Mouse (Mus musculus): ENCODE results near the gene Rac3.
A peak's percentile ranks its signal among the peaks of the same experiment; 100 is the strongest.
"Not testable (repeated sequence)": the region's sequence is repeated elsewhere in the genome, so short reads cannot be mapped to it uniquely, and the experiment has no call there.

The Rac3 gene

GRCm38 (mm10) chr11:120721124-120722066 lies at the start of gene Rac3:
TSS of gene Rac3 (plus strand) at chr11:120721470.
- no peaks in the 10 kb centered on the region for H3K27me3 ChIP-seq (ENCODE audit: control insufficient read depth, insufficient read depth, low read length, poor library complexity, severe bottlenecking)
- DNase-seq (ENCODE audit: low read depth, low spot score): peak; percentile 42
- peaks cover 3% of the 10 kb centered on the region for H3K36me3 ChIP-seq (ENCODE audit: control insufficient read depth, insufficient read depth, low read length, poor library complexity, severe bottlenecking)

DNA sequence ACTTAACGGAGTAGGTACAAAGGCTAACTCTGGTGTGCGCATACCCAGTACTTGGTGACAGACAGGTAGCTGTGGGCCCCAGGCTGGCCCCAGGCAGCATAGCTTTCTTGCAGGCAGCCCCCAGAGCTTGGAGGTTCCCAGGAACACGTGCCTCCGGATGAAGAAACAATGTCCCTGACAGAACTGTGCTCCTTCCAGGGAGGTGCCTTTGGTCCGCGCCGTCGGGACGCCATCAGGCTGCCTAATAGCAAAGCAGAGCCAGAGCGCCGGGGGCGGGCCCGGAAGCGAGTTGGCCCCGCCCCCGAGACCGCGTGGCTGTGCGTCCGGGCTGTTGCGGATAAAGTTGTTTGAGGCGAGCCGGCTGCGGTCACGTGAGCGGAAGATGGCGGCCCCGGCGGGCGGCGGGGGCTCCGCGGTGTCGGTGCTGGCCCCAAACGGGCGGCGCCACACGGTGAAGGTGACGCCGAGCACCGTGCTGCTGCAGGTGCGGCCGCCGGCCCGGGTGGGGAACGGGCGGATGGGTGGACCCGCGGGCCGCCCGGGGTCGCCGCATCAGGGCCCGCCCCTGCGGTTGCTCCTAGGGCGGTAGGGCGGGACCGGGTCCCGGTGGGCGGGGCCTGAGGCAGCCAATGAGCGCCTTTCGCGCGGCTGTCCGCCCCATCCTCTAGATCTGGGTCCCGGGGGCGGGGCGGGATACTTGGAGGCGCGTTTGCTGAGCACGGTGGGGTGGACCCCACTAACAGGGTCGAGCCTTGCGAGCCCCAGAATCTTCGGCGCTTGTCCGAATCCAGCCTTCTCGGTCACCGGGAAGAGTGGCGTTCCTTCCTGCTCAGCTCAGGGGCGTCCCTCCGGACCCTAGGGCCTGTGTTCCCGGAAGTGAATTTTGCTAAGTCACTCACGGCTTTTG lies 48.3 kb upstream of the Rac3 start, which contains the start of gene Aspscr1:
Aspscr1 (plus strand) TSS at position 287 of the 907 bp plus-strand sequence.
- Histone ChIP-seq H3K36me3 (ENCODE audit: control insufficient read depth, insufficient read depth, low read length, poor library complexity, severe bottlenecking) (no peaks in the 10 kb centered on the region), H3K27me3 (ENCODE audit: control insufficient read depth, insufficient read depth, low read length, poor library complexity, severe bottlenecking) (no peaks in the 10 kb centered on the region)
- peak; percentile 96 for DNase-seq (ENCODE audit: low read depth, low spot score)

GRCm38 (mm10) chr11:120673594-120674122 lies 47.6 kb upstream of the Rac3 start:
- no peak for DNase-seq (ENCODE audit: low read depth, low spot score)
- Histone ChIP-seq H3K36me3 (ENCODE audit: control insufficient read depth, insufficient read depth, low read length, poor library complexity, severe bottlenecking) (no peaks in the 10 kb centered on the region), H3K27me3 (ENCODE audit: control insufficient read depth, insufficient read depth, low read length, poor library complexity, severe bottlenecking) (no peaks in the 10 kb centered on the region)

GRCm38 (mm10) chr11:120675875-120676274 lies 45.4 kb upstream of the Rac3 start:
- DNase-seq (ENCODE audit: low read depth, low spot score): not testable (repeated sequence)

DNA sequence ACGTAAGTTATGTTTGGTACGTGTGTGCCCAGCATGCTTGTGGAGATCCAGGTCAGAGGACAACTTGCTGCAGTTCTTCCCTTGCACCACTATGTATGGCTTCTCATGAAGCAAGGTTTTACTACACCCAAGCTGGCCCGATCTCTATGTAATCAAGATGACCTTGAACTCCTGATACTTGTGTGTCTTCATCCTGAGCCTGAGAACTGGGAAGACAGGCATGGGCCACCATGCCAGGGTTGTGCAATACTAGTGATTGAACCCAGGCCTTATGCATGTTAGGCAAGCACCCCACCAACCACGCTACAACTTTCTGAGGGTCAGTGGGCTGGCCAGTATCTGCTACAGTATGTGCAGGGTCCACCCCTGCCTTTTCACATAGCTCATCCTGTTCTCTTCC lies 44.3 kb upstream of the Rac3 start:
- Histone ChIP-seq H3K27me3 (ENCODE audit: control insufficient read depth, insufficient read depth, low read length, poor library complexity, severe bottlenecking) (no peaks in the 10 kb centered on the region), H3K36me3 (ENCODE audit: control insufficient read depth, insufficient read depth, low read length, poor library complexity, severe bottlenecking) (no peaks in the 10 kb centered on the region; the same call in 1 of the 2 replicates)
- no peak for DNase-seq (ENCODE audit: low read depth, low spot score)

More at GRCm38 (mm10) chr11:120675875-120676274, 45.4 kb upstream of the Rac3 start:
- not testable (repeated sequence) for H3K27me3 ChIP-seq (ENCODE audit: control insufficient read depth, insufficient read depth, low read length, poor library complexity, severe bottlenecking); H3K36me3 ChIP-seq (ENCODE audit: control insufficient read depth, insufficient read depth, low read length, poor library complexity, severe bottlenecking)

- DNase-seq (ENCODE audit: low read depth, low spot score): peak; percentile 65
- no peaks in the 10 kb centered on the region for H3K27me3 ChIP-seq (ENCODE audit: control insufficient read depth, insufficient read depth, low read length, poor library complexity, severe bottlenecking)
- H3K36me3 ChIP-seq (ENCODE audit: control insufficient read depth, insufficient read depth, low read length, poor library complexity, severe bottlenecking): no peaks in the 10 kb centered on the region; the same call in 1 of the 2 replicates
Measured at GRCm38 (mm10) chr11:120679909-120680308, 41.4 kb upstream of the Rac3 start.

GRCm38 (mm10) chr11:120682683-120683082 lies 38.6 kb upstream of the Rac3 start:
- H3K36me3 ChIP-seq (ENCODE audit: control insufficient read depth, insufficient read depth, low read length, poor library complexity, severe bottlenecking): peaks cover 5% of the 10 kb centered on the region; the same call in 1 of the 2 replicates
- H3K27me3 ChIP-seq (ENCODE audit: control insufficient read depth, insufficient read depth, low read length, poor library complexity, severe bottlenecking): no peaks in the 10 kb centered on the region
- DNase-seq (ENCODE audit: low read depth, low spot score): no peak

GRCm38 (mm10) chr11:120683536-120683935 lies 37.7 kb upstream of the Rac3 start:
- DNase-seq (ENCODE audit: low read depth, low spot score): no peak
- peaks cover 5% of the 10 kb centered on the region; the same call in 1 of the 2 replicates for H3K36me3 ChIP-seq (ENCODE audit: control insufficient read depth, insufficient read depth, low read length, poor library complexity, severe bottlenecking)
- no peaks in the 10 kb centered on the region for H3K27me3 ChIP-seq (ENCODE audit: control insufficient read depth, insufficient read depth, low read length, poor library complexity, severe bottlenecking)

GRCm38 (mm10) chr11:120684086-120684485 lies 37.2 kb upstream of the Rac3 start:
- peaks cover 5% of the 10 kb centered on the region; the same call in 1 of the 2 replicates for H3K36me3 ChIP-seq (ENCODE audit: control insufficient read depth, insufficient read depth, low read length, poor library complexity, severe bottlenecking)
- DNase-seq (ENCODE audit: low read depth, low spot score): no peak

DNA sequence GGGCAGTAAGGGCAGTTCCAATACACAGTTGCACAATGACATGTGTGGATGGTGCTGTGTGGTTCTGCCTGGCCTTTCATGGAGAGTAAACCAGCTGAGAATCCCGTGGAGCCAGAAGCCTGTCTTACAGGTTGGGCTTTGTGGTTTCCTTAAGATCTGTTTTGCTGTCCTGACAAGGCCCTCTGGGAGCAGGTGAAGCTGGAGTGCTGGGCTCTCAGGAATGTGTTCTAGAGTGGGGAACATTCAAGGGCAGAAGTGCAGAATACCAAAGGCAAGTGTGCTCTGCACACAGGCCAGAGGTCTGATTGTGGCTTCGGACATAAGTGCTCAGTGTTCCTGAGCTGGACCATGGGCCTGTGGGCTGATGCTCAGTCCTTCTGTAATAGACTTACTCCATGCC lies 36.6 kb upstream of the Rac3 start:
- Histone ChIP-seq H3K36me3 (ENCODE audit: control insufficient read depth, insufficient read depth, low read length, poor library complexity, severe bottlenecking) (peaks cover 5% of the 10 kb centered on the region; the same call in 1 of the 2 replicates), H3K27me3 (ENCODE audit: control insufficient read depth, insufficient read depth, low read length, poor library complexity, severe bottlenecking) (no peaks in the 10 kb centered on the region)
- DNase-seq (ENCODE audit: low read depth, low spot score): no peak

More at GRCm38 (mm10) chr11:120684086-120684485, 37.2 kb upstream of the Rac3 start:
- no peaks in the 10 kb centered on the region for H3K27me3 ChIP-seq (ENCODE audit: control insufficient read depth, insufficient read depth, low read length, poor library complexity, severe bottlenecking)

DNA sequence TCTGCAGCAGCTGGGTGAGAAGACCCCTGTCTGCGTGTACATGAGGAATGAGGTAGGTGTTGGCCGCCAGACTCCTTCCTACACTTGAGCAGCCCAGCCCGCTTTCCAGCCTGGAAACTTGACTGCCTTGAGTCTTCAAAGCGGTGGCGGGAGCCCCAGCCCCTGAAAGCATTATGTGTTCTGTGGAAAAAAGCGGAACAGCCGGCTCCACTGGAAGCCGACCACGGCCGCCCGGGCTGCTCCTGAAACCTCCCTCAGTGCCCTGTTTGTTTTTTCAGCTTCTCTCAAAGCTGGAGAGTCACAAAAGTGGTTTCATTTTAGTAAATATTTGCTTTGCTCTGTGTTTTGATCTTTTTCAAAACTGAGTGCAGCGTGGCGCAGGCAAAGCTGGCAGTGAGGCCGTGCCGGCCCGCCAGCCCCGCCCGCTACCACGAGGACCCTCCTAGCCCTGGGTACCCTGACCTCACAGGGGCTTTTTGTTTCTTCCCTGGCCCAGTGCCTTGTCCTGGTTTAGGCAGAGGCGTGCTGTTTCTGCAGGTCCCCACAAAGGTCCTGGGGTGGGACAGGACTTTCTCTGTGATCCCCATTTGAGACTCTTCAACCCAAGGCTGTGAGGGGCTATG lies 34.5 kb upstream of the Rac3 start:
- Histone ChIP-seq H3K36me3 (ENCODE audit: control insufficient read depth, insufficient read depth, low read length, poor library complexity, severe bottlenecking) (peaks cover 7% of the 10 kb centered on the region), H3K27me3 (ENCODE audit: control insufficient read depth, insufficient read depth, low read length, poor library complexity, severe bottlenecking) (no peaks in the 10 kb centered on the region)
- DNase-seq (ENCODE audit: low read depth, low spot score): no peak

- DNase-seq (ENCODE audit: low read depth, low spot score): no peak
- Histone ChIP-seq H3K27me3 (ENCODE audit: control insufficient read depth, insufficient read depth, low read length, poor library complexity, severe bottlenecking) (no peaks in the 10 kb centered on the region), H3K36me3 (ENCODE audit: control insufficient read depth, insufficient read depth, low read length, poor library complexity, severe bottlenecking) (peaks cover 8% of the 10 kb centered on the region)
Measured at GRCm38 (mm10) chr11:120689365-120689764, 31.9 kb upstream of the Rac3 start.

DNA sequence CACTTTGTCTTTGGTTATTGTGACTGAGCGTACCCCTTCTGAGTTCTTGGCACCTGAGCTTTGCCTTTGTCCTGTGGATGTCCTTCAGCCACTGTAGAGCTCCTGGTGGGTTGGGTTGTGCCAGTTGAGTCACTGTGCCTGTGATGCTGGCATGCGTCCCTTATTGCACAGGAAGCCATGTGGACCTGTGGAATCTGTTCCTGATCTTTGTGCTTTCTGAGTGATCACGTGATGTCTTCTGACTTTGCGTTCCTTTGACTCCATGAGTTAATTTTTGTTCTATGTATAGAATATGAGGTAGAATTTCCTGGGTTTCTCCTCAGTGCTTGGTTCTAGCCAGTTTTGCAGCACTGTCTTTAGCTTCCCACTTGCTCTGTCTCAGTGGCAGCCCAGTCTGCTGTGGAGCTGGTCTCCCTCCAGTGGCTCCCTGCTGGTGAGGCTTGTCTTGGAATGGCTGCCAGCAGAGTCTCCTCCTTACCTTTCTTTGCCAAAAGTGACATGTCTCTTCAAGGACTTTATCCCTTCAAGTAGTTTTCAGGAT lies 28.7 kb upstream of the Rac3 start:
- DNase-seq (ENCODE audit: low read depth, low spot score): no peak
- peaks cover 8% of the 10 kb centered on the region for H3K36me3 ChIP-seq (ENCODE audit: control insufficient read depth, insufficient read depth, low read length, poor library complexity, severe bottlenecking)
- no peaks in the 10 kb centered on the region for H3K27me3 ChIP-seq (ENCODE audit: control insufficient read depth, insufficient read depth, low read length, poor library complexity, severe bottlenecking)

GRCm38 (mm10) chr11:120693461-120693860 lies 27.8 kb upstream of the Rac3 start:
- Histone ChIP-seq H3K36me3 (ENCODE audit: control insufficient read depth, insufficient read depth, low read length, poor library complexity, severe bottlenecking) (peaks cover 8% of the 10 kb centered on the region), H3K27me3 (ENCODE audit: control insufficient read depth, insufficient read depth, low read length, poor library complexity, severe bottlenecking) (no peaks in the 10 kb centered on the region)
- DNase-seq (ENCODE audit: low read depth, low spot score): no peak

All from splenic B cell, adult 2 months (primary cell).